24 mouse cellular contexts compared by ENCODE assay signal in the genomic region with DNA sequence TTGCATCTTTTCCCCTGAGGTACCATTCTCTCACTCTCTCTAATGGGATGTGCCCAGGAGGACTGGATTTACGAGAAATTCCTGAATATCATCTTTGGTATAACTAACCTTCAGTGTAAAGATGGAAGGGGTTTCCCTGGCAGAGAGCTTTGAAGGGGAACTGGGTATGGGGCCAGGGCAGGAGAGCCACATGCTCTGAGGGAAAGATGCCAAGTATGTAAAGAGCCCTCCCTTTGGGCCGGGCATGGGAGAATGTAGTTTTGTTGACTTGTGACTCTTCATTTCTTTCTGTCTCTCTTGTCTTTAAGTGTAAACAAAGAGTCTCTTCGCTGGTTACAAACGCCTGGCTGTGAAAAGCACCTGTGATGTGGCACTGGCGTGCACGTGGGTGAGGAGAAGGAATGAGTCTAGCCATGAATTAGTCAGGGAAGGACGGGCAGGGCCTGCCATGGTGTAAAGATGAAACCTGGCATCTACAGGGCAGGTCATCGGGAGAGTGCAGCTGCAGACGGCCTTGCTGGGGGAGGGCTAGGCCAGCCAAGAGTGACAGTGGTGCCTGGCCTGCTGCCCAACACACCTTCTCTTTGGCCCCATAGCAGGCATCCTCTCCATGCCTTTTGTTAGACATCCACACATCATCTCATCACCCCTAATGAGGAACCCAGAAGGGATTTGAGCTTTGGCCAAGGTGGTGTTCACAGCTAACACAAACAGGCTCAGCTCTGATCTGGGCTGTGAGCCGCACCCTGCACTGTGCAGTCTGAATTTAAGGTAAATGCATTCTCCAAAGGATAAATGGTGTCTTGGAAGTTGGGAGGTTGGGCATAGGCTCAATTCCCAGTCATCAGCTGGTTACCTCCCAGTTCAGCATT. TPM values are rescaled to one million over a fixed set of nuclear protein-coding genes. Genes with fewer than 3 reads are reported as not detected.
DNase-seq lines count a peak whose midpoint lies in the region; ATAC-seq and TF ChIP-seq lines count a peak whose summit lies in the region.
"Had no signal": no experiment of that assay in that cellular context is flagged by ENCODE, and none has a peak within 500 bp of the region (broad histone marks: within the 10 kb centered on the region; RNA-seq: fewer than 3 reads in every experiment).

No protein-coding gene starts in this region.

- no peak for TF ChIP-seq CTCF in forebrain, postnatal 0 days (IDR thresholded peaks at IDR 0.05; ENCODE audit: low read depth)
- no peak for TF ChIP-seq CTCF in olfactory bulb, adult 2 months (IDR thresholded peaks at IDR 0.05; ENCODE audit: insufficient read depth, low read depth, low read length)

- no peaks in the 10 kb centered on the region for H3K27me3 ChIP-seq in forebrain, embryonic 14.5 days (replicated peaks; ENCODE audit: control insufficient read depth, insufficient read depth, low read length)
- no peaks in the 10 kb centered on the region for H3K27me3 ChIP-seq in forebrain, postnatal 0 days (ENCODE audit: insufficient read depth, low read length)
- no peaks in the 10 kb centered on the region for H3K27me3 ChIP-seq in midbrain, embryonic 16.5 days (ENCODE audit: control insufficient read depth, insufficient read depth, low read depth, low read length)
- H3K27me3 ChIP-seq: embryonic facial prominence, embryonic 13.5 days; heart, embryonic 15.5 days had no signal

- ATAC-seq in forebrain, embryonic 14.5 days = peak; percentile 58; the same call in 1 of the 2 replicates
- no peak for ATAC-seq in forebrain, postnatal 0 days
- ATAC-seq in midbrain, embryonic 16.5 days = no peak
- ATAC-seq: CD4-positive, CD25-positive, alpha-beta regulatory T cell, adult 4 months; intestine, postnatal 0 days had no signal

- WGBS in forebrain, embryonic 14.5 days = 63% methylated on average over 10 of the region's 10 CpGs
- WGBS in forebrain, postnatal 0 days = 52% methylated on average over 10 of the region's 10 CpGs
- 61% methylated on average over 10 of the region's 10 CpGs for WGBS in olfactory bulb, adult 2 months
- WGBS in midbrain, embryonic 16.5 days = 87% methylated on average over 10 of the region's 10 CpGs

- peaks cover 16% of the 10 kb centered on the region for H3K4me1 ChIP-seq in forebrain, embryonic 14.5 days (ENCODE audit: control insufficient read depth, insufficient read depth, low read length)
- H3K4me1 ChIP-seq in forebrain, postnatal 0 days (ENCODE audit: insufficient read depth) = 0 out of 2 replicates have a peak, but pooled peaks cover 10% of the 10 kb centered on the region
- H3K4me1 ChIP-seq in olfactory bulb, adult 2 months (ENCODE audit: control insufficient read depth, insufficient read depth, low read length) = peaks cover 14% of the 10 kb centered on the region
- H3K4me1 ChIP-seq in midbrain, embryonic 16.5 days (ENCODE audit: control insufficient read depth, insufficient read depth, low read length) = no peaks in the 10 kb centered on the region
- H3K4me1 ChIP-seq: embryonic facial prominence, embryonic 13.5 days had no signal

- no peak for TF ChIP-seq POLR2A in olfactory bulb, adult 2 months (IDR thresholded peaks at IDR 0.05; ENCODE audit: insufficient read depth, low read depth, low read length)

- intact Hi-C loops in left cerebral cortex, postnatal 4 days (cut with DNase I) = no loop called here
- intact Hi-C loops in left cerebral cortex, postnatal 14 days (cut with DNase I) = no loop called here

- H3K9me3 ChIP-seq in forebrain, embryonic 14.5 days (replicated peaks; ENCODE audit: control insufficient read depth, low read length) = 0 out of 2 replicates have a peak, but pooled peaks cover 2% of the 10 kb centered on the region
- no peaks in the 10 kb centered on the region for H3K9me3 ChIP-seq in forebrain, postnatal 0 days (ENCODE audit: low read length)
- no peaks in the 10 kb centered on the region for H3K9me3 ChIP-seq in midbrain, embryonic 16.5 days (replicated peaks; ENCODE audit: control insufficient read depth, low read length, poor library complexity, severe bottlenecking)
- H3K9me3 ChIP-seq: heart, embryonic 15.5 days had no signal

- no peak overlapping the region for H3K9ac ChIP-seq in forebrain, embryonic 14.5 days (ENCODE audit: low read length)
- H3K9ac ChIP-seq in forebrain, postnatal 0 days = no peak overlapping the region
- H3K9ac ChIP-seq in midbrain, embryonic 16.5 days (ENCODE audit: low read depth, low read length) = no peak overlapping the region
- H3K9ac ChIP-seq: embryonic facial prominence, embryonic 13.5 days; heart, embryonic 15.5 days had no signal

- H3K27ac ChIP-seq in forebrain, embryonic 14.5 days (ENCODE audit: low read depth, low read length) = no peak overlapping the region
- H3K27ac ChIP-seq in forebrain, postnatal 0 days (ENCODE audit: low read depth, low read length) = no peak overlapping the region
- peak overlapping the region; percentile 21; the same call in 1 of the 2 replicates for H3K27ac ChIP-seq in olfactory bulb, adult 2 months (ENCODE audit: insufficient read depth, low read depth, low read length)
- H3K27ac ChIP-seq in midbrain, embryonic 16.5 days (ENCODE audit: low read length) = no peak overlapping the region
- H3K27ac ChIP-seq: embryonic facial prominence, embryonic 13.5 days; heart, adult 2 months; heart, embryonic 15.5 days had no signal

- no peak overlapping the region for H3K4me2 ChIP-seq in forebrain, embryonic 14.5 days (ENCODE audit: low read length)
- H3K4me2 ChIP-seq in forebrain, postnatal 0 days (ENCODE audit: low read depth) = no peak overlapping the region
- no peak overlapping the region for H3K4me2 ChIP-seq in midbrain, embryonic 16.5 days (ENCODE audit: low read length)
- H3K4me2 ChIP-seq: embryonic facial prominence, embryonic 13.5 days; heart, embryonic 11.5 days; heart, embryonic 15.5 days had no signal

- H3K36me3 ChIP-seq in forebrain, embryonic 14.5 days (ENCODE audit: control insufficient read depth, insufficient read depth, low read length) = peaks cover 3% of the 10 kb centered on the region; the same call in 1 of the 2 replicates
- peaks cover 10% of the 10 kb centered on the region; the same call in 1 of the 2 replicates for H3K36me3 ChIP-seq in forebrain, postnatal 0 days (ENCODE audit: insufficient read depth)
- H3K36me3 ChIP-seq in midbrain, embryonic 16.5 days (ENCODE audit: control insufficient read depth, insufficient read depth, low read length) = peaks cover 5% of the 10 kb centered on the region; the same call in 1 of the 2 replicates
- H3K36me3 ChIP-seq: G1E had no signal

- no peak overlapping the region for H3K4me3 ChIP-seq in forebrain, embryonic 14.5 days (ENCODE audit: low read depth, low read length)
- no peak overlapping the region for H3K4me3 ChIP-seq in forebrain, postnatal 0 days (ENCODE audit: low read depth, low read length)
- H3K4me3 ChIP-seq in olfactory bulb, adult 2 months (ENCODE audit: insufficient read depth, low read depth, low read length) = no peak overlapping the region
- no peak overlapping the region for H3K4me3 ChIP-seq in midbrain, embryonic 16.5 days (ENCODE audit: low read depth, low read length)
- H3K4me3 ChIP-seq: embryonic facial prominence, embryonic 13.5 days; heart, adult 2 months; heart, embryonic 15.5 days had no signal

- peak; percentile 59 to 65 for DNase-seq in cerebellum, postnatal 10 days
- DNase-seq in cerebellum, postnatal 36 days = no peak
- no peak for DNase-seq in forebrain, embryonic 14.5 days (ENCODE audit: low spot score)
- DNase-seq in forebrain, postnatal 0 days = no peak
- DNase-seq in left cerebral cortex, postnatal 4 days = peak; percentile 57
- DNase-seq in left cerebral cortex, postnatal 14 days (ENCODE audit: low spot score in 2 of 2) = no peak
- DNase-seq: adrenal gland, postnatal 14 days; B cell, adult 2 months; cerebellum, adult 18-20 months; cerebellum, adult 9-11 months; gastrocnemius, postnatal 14 days; heart, adult 2 months; heart, postnatal 14 days; kidney, adult 8-10 months had no signal

RNA-seq across cellular contexts. Expression of gene Cacng5, which starts 40.6 kb away (rescaled TPM):
- polyA plus RNA-seq in forebrain, embryonic 14.5 days (2014; fragmentation: Nextera tagmentation; extraction: Ambion mirVana) = 2.9 and 4.0 TPM in 2 replicates
- total RNA-seq in forebrain, postnatal 0 days (2014; rRNA removed) = 10.3 and 14.4 TPM in 2 replicates
- polyA plus RNA-seq in forebrain, postnatal 0 days (2015; fragmentation: Nextera tagmentation; extraction: Ambion mirVana) = 8.8 and 12.1 TPM in 2 replicates
- 10 to 100 TPM in 1 of 2 experiments, 1 to 10 TPM in 1; 9.7 to 10.7 TPM for total RNA-seq in left cerebral cortex, postnatal 4 days (2021)
- total RNA-seq in left cerebral cortex, postnatal 14 days (2021) = 10 to 100 TPM; 15.7 to 17.5 TPM
- 289 TPM in 1 of 2 replicates, not detected in the other for polyA plus RNA-seq in olfactory bulb, adult 2 months (2012; ENCODE audit: insufficient read depth, insufficient read length, low replicate concordance, missing spikeins)
- 10.3 and 12.7 TPM in 2 replicates for polyA plus RNA-seq in midbrain, embryonic 16.5 days (2015; fragmentation: Nextera tagmentation; extraction: Ambion mirVana)
- total RNA-seq: G1E; gastrocnemius, adult 18-20 months; heart, adult 2 months; hematopoietic stem cell, adult 5-6 weeks had no signal
- polyA plus RNA-seq: CD4-positive, CD25-positive, alpha-beta regulatory T cell, adult 4 months; G1E; heart, embryonic 11.5 days had no signal

Comparison
In these comparisons a context has a peak if more than half of its experiments do, and no peak if none do; other contexts are left out.
1. DNase-seq: peak in cerebellum, postnatal 10 days (2 of 2) and left cerebral cortex, postnatal 4 days (single experiment); none in cerebellum, postnatal 36 days (0 of 2), forebrain, embryonic 14.5 days (single experiment), forebrain, postnatal 0 days (single experiment) and left cerebral cortex, postnatal 14 days (0 of 2).